Mouse (Mus musculus) heart, adult 2 months (tissue): ENCODE results near the gene Ttc7.

Source experiments
- CTCF ChIP-seq: fragments of 200-600 bp; IDR thresholded peaks from 2 replicates; pipeline ENCODE4 v1.8.1; 2022; ENCODE audit warnings: antibody characterized with exemption, mild to moderate bottlenecking, moderate library complexity
- EP300 ChIP-seq: fragments of 200-500 bp; IDR thresholded peaks from 2 replicates; pipeline ENCODE4 v1.6.1; 2011; ENCODE audit warnings: low read depth, low read length, control low read depth; ENCODE audit not compliant: insufficient read depth
- POLR2A ChIP-seq: fragments of 200-500 bp; IDR thresholded peaks from 2 replicates; pipeline ENCODE4 v1.6.1; 2011; ENCODE audit warnings: mild to moderate bottlenecking, low read depth, low read length, control low read depth; ENCODE audit not compliant: insufficient read depth

DNA sequence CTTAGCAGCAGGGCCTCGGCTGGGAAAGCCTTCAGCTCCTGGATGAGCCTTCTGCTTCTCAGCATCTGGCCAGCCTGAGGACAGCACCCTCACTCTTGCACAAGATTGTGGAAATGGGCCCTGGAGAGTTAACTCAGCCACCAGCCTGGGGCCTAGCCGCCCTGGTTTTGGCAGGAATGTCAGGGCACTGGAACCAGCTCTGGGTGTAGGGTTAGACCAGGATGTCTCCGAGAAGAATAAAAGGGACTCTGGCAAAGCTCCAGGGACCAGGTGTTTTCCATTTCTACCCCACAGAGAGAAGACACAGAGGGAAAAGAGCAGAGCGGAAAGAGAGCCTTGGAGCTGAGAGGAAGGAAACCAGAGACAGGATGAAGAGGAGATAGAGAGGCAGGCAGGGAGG is 84.5 kb downstream of the Ttc7 start:
- TF ChIP-seq POLR2A (no peak), CTCF (no peak), EP300 (no peak)
